In the genomic region with DNA sequence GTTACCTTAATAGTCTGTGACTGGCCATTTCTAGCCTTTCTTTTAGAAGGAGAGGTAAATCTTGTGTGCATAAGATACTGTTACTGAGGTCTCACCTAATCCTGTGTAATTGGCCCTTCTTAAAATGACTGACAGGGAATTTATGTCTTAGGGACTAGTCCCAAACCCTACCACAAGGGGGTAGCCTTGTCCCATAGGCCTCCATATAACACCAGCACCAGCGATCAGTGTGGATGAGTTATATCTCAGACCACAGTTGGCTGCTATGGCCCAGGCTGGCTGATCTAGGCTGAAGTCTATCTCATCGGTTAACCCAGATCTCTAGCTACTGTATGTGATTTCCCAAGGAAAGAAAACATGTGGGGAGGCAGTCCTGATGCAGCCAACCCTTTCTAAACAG, we compare ENCODE assay signal across 8 mouse cellular contexts.
A peak's percentile ranks its signal among the peaks of the same experiment; 100 is the strongest.
DNase-seq lines count a peak whose midpoint lies in the region; ATAC-seq and TF ChIP-seq lines count a peak whose summit lies in the region.

No protein-coding gene starts in this region.

- no peaks in the 10 kb centered on the region for H3K36me3 ChIP-seq in heart, adult 2 months (ENCODE audit: control insufficient read depth, insufficient read depth, low read length)
- no peaks in the 10 kb centered on the region for H3K36me3 ChIP-seq in midbrain, embryonic 14.5 days (ENCODE audit: control insufficient read depth, insufficient read depth, low read length)

- 2% methylated on average over 2 of the region's 2 CpGs for WGBS in heart, adult 2 months
- 35% methylated on average over 2 of the region's 2 CpGs for WGBS in midbrain, embryonic 14.5 days

- no peak for TF ChIP-seq POLR2A in heart, adult 2 months (IDR thresholded peaks at IDR 0.05; ENCODE audit: insufficient read depth, low read depth, low read length)

- no peaks in the 10 kb centered on the region for H3K27me3 ChIP-seq in heart, adult 2 months (ENCODE audit: control insufficient read depth, insufficient read depth, low read length)
- no peaks in the 10 kb centered on the region for H3K27me3 ChIP-seq in midbrain, embryonic 14.5 days (ENCODE audit: control insufficient read depth, insufficient read depth, low read length)

- TF ChIP-seq CTCF in heart, adult 2 months (IDR thresholded peaks at IDR 0.05): peak; percentile 88

- DNase-seq in 3T3-L1 (ENCODE audit: low read depth, low spot score) (peak; percentile 93), R1 (ENCODE audit: low read depth, low spot score) (peak; percentile 82)
- peak; percentile 82 for DNase-seq in embryo, embryonic 10.5 days (ENCODE audit: low spot score)
- peak; percentile 40 to 48 for DNase-seq in heart, adult 2 months
- DNase-seq in kidney, adult 18-20 months: peak; percentile 59
- DNase-seq in left cerebral cortex, postnatal 4 days: peak; percentile 65
- peak; percentile 78 for DNase-seq in midbrain, embryonic 14.5 days
- peak; percentile 60 to 75 for DNase-seq in spleen, postnatal 4 days (ENCODE audit: low spot score in 2 of 2)

- no peaks in the 10 kb centered on the region; the same call in 1 of the 2 replicates for H3K4me1 ChIP-seq in heart, adult 2 months (ENCODE audit: control insufficient read depth, insufficient read depth, low read length)
- no peaks in the 10 kb centered on the region for H3K4me1 ChIP-seq in midbrain, embryonic 14.5 days (ENCODE audit: control insufficient read depth, insufficient read depth, low read length)

- no peak overlapping the region for H3K4me3 ChIP-seq in heart, adult 2 months
- H3K4me3 ChIP-seq in midbrain, embryonic 14.5 days (replicated peaks; ENCODE audit: low read depth, low read length): no peak overlapping the region

- TF ChIP-seq EP300 in heart, adult 2 months (IDR thresholded peaks at IDR 0.05; ENCODE audit: insufficient read depth, low read depth, low read length): peak; percentile 82; the same call in 1 of the 2 replicates

- H3K27ac ChIP-seq in heart, adult 2 months: no peak overlapping the region
- H3K27ac ChIP-seq in midbrain, embryonic 14.5 days (replicated peaks; ENCODE audit: low read depth, low read length): no peak overlapping the region

- intact Hi-C loops in heart, adult 2 months (cut with DNase I): loop anchor here (1.0 to 5.0 kb wide), 4 partner anchors 71 to 257 kb away; a partner anchor contains a TSS
- intact Hi-C loops in left cerebral cortex, postnatal 4 days (cut with DNase I): loop anchor here (5.0 kb wide), 1 partner anchor 259 kb away; no protein-coding TSS in a partner anchor

- no peaks in the 10 kb centered on the region for H3K79me2 ChIP-seq in heart, adult 2 months (replicated peaks; ENCODE audit: control insufficient read depth, insufficient read depth, low read length)

- ATAC-seq in midbrain, embryonic 14.5 days (ENCODE audit: low FRiP score, low TSS enrichment): peak; percentile 59; the same call in 1 of the 2 replicates

- no peaks in the 10 kb centered on the region for H3K9me3 ChIP-seq in midbrain, embryonic 14.5 days (ENCODE audit: control insufficient read depth, low read length)

- no peak overlapping the region for H3K9ac ChIP-seq in heart, adult 2 months (ENCODE audit: low read depth, low read length)
- H3K9ac ChIP-seq in midbrain, embryonic 14.5 days (replicated peaks; ENCODE audit: low read length): no peak overlapping the region

- H3K4me2 ChIP-seq in midbrain, embryonic 14.5 days (ENCODE audit: low read length): no peak overlapping the region
